Mouse (Mus musculus) liver, postnatal 0 days (tissue): Measurements from ENCODE around the gene Agpat1.

Experiments used
- CTCF ChIP-seq: sonication (generic); IDR thresholded peaks from 2 replicates; pipeline ENCODE4 v1.5.1; 2016; ENCODE audit warnings: antibody characterized with exemption, low read depth
- EP300 ChIP-seq: IDR thresholded peaks from 2 replicates; pipeline ENCODE4 v1.6.1; 2016; ENCODE audit warnings: antibody characterized with exemption, low read depth, mild to moderate bottlenecking

DNA sequence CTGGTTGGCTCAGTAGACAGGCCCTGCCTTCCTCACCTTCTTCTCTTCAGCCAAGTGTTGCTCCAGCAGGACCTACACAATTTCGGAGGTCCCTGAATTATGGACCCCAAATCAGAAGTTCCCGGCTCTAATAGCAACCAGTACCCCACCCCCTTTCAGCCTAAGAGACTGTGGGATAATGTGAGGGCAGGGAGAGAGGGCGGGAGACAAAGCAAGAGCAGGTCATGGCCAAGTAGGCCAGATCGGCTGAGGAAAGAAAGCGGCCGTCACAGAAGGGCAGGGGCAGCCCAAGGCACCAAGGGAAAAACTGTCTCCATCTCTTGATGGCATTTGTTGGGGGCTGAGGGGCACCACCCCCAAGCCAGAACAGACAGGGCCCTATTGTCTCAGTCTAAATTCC is 11.8 kb downstream of the Agpat1 start, which contains the start of gene Egfl8:
- no peak for TF ChIP-seq CTCF
- no peak for TF ChIP-seq EP300
